Mouse (Mus musculus): ENCODE results near the gene Bach2.
A peak's percentile ranks its signal among the peaks of the same experiment; 100 is the strongest.

Gene Bach2

DNA sequence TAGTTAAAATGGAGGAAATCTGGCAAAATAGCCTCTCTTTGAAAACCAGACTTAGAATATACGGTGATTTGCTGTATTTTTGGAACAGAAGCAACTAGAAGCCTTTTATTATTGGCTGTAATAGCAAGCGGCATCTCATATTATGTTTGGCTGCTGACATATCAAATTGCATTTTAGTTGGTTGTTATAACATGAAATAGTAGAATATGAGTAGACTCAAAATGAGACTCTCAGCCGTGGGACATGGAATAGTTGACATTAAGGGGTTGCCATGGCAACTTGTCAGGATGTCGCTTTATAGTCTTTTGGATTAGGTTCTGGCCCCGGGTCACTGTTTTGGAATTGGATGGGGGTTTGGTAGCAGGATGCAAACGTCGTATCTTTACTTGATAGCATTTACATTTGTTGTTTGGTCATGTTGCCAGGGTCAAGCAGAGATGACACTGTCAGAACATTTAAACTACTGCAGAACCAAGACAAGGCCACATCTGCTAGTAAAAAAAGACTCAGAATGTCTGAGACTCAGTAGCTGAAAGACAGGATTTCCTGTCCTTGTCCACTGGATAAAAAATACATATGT lies 55.2 kb downstream of the Bach2 start:
- DNase-seq (ENCODE audit: low spot score in 2 of 2) = no peak

DNA sequence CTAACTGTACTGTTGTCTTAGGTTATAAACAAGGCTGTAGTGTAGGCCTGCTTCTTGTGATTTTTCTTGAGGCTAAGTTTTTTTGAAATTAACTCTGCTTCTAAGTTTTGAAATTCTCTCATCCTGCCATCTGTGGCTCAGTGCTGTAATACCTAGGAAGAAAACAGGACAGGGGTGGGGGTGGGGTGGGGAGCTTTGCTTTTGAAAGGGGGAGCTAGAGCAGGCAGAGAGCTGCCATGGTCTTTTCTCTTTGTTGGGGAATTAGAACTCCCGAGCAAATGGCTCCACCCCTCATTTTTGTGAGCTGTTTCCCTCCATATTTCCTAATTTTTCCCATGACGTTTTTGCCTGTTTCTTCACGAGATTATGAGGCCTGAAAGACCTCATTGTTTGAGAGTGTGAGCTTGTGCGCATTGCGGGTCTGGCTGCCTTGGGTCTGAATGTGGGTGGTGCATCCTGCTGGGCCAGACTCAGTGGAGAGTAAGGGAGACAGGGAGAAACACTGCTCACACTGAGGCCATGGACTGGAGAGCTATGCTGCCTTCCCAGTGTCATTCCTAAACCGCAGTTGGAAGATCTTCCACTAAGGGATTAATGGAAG lies 58.6 kb downstream of the Bach2 start:
- DNase-seq (ENCODE audit: low spot score in 2 of 2) = no peak

DNA sequence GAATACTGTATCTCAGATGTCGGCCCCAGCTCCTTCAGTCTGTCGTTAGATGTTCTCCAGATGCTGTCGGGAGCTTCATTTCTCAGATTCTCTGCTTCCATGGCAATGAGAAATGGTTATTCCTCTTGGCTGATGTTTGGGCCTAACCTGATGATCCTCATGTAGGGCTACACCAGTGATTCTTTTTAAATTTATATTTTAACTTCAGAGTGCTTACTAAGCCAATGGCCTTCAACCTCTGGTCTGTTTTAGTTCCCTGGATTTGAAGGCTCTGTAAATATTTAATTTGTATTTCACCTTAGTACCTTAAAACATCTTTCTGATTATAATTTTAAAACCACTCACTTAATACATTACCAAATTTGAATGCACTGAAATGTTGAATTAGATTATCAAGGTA lies 60.6 kb downstream of the Bach2 start:
- DNase-seq (ENCODE audit: low spot score in 2 of 2) = no peak

DNA sequence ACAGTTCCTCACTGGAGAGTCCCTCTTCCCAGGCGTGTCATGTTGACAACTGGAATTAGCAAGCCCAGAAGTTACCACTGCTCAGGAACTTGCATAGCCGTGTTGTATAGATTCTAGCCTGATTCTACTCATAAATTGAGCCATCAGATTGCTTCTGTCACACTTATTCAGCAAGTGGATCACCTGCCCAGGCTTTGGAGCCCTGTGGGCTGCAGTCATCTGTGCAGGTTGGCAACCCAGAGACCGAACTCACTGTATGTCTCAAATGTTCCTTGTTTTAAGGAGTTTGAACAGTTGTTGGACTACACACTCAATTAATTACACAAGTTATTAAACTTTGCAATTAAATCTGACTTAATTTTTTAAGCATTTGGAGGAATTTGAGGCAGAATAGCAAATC lies 61.4 kb downstream of the Bach2 start:
- DNase-seq (ENCODE audit: low spot score in 2 of 2) = no peak

DNA sequence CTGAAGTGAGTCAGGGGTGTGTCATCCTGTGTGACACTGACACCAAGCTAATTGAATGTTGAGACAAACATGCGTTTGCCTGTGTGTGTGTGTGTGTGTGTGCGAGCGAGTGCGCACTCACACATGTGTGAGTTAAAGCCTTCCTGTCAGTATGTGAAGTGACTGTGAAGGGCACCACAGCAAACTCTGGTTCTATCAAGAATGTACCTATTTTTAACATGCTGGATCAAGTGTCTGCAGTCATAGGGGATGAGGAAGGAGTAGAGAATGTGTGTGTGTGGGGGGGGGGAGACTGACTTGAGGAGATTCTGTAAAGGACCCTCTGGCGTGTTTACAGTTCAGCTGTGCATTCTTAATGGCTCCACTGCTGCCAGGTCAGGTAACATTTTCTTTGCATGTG lies 64.1 kb downstream of the Bach2 start:
- no peak for DNase-seq (ENCODE audit: low spot score in 2 of 2)

DNA sequence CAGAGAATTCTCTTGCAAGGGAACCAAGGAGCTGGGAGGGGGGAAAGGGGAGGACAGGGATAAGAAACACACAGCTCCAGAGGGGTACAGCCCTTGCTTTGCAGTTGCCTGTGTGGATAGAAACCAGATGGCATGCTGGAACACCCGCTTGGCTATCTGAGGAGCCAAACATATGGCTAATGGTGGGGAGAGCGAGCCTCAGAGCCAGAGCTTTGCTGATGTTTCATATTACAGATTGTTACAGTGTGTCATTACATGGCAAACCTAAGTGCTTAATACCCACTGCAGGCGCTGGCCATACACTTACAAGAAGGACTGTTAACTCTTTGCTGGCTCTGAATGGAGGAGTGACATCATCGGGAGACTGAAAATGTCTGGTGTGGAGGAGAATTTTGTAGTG lies 64.5 kb downstream of the Bach2 start:
- peak; percentile 32 to 39 for DNase-seq (ENCODE audit: low spot score in 2 of 2)

DNA sequence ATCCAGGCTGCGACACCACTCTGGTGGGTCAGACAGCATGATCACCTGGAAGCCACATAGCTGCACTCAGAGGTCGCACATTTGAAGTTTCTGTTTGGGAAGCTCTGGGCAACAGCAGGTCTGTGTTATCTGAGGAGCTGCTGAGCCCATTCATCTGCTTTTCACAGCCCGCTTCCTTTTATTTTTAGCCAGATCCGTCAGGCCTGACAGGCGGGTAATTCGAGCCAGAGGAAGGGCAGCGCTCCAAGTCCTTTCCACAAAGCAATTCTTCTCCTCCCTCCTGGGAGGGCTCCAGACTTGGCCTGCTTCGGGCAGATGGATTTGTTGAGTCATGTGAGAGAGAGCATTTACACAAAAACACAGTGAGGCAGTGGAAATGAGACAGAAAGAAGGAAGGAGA lies 65.1 kb downstream of the Bach2 start:
- DNase-seq (ENCODE audit: low spot score in 2 of 2) = peak; percentile 81 to 88

DNA sequence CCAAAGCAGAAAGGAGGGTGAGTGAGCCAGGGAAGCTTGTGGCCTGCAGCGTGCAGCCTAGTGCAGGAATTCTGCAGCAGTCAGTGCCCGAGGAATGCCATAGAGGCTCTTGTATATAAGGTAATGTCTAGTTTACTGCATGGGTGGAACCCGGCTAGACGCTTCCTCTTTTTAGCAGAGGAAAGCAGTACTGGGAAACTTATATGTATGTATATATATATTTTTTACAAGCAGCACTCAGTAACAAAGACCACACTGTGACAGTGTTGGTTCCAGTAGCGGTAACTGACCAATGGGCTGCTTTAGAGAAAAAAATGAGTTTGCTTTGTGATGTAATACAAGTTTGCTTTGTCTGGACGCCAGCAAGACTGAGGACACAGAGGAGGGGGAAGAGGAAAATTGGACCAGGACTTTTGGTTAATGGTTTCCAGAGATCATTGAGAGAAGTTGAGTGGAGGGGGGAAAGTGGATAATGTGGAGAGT lies 65.7 kb downstream of the Bach2 start:
- DNase-seq (ENCODE audit: low spot score in 2 of 2) = no peak

DNA sequence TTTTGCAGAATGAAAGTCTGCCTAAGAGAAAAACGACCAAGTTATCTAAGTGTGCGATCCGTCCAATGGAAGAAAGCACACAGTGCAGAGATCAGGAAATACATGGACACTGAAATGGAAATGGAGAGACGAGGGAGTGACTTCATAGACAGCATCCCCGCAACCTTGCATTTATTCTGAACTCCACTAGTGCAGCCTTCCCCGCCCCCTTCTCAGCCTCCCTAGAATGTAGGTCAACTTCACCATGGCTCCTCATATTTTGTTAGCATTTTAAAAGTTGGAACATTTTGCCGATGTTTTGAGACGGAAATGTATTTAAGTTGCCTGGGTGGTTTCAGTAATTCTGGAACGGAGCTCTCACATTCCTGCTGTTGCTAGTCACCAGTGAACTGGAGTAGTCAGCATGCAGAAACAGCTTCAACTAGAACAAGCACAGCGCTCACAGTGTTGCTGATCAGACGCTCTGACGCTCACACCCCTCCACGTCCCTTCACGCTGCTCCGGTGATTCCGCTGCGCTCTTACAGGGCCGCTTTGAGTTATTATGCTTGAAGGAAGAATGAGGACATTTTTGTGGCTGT lies 66.5 kb downstream of the Bach2 start:
- DNase-seq (ENCODE audit: low spot score in 2 of 2) = peak in 1 of 2 experiments; percentile 45

DNA sequence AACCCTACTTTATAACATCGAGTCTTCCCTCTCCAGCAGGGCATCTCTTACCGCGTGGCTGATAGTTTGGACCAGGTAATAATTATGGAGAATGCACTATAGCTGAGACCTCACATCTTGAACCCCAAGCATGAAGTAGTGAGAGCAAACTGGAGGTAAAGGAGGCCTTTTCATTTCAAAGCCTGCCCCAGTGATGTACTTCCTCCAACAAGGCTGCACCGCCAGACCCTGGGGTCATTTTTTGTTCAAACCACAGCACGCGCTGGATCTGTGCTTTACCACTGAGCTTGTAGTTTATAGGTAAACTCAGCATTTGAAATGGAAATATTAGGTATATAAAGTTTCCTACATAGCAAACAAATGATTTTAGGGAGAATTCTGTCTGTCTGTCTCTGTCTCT lies 67.1 kb downstream of the Bach2 start:
- no peak for DNase-seq (ENCODE audit: low spot score in 2 of 2)

DNA sequence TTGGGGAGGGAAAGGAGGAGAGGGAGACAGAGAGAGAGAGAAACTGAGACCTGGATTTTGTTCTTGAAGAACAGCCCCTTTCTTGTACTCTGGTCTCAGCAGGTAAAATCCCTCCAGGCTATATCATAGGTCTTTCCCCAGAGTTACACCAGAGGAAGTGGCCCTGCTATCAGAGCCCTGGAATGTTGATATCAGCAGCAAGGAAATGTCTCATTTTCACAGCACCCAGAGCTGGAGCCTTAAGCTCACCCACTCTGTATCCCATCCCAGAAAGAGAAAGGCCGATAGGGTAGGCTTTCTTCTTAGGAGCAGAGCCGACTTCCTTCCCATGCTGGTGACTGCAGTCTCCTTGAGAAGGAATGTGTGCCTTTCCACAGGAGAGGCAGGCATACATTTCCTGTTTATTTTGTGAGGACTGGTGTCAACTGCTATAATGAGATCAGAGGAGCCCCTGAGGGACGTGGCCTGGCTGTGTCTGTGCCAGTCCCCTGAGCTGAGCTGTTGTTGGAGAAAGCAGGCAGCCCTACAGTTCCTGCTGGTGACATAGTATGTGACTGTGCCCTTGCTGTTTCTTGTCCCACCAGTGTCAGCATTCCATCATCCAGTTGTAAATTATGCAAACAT lies 67.7 kb downstream of the Bach2 start:
- no peak for DNase-seq (ENCODE audit: low spot score in 2 of 2)

DNA sequence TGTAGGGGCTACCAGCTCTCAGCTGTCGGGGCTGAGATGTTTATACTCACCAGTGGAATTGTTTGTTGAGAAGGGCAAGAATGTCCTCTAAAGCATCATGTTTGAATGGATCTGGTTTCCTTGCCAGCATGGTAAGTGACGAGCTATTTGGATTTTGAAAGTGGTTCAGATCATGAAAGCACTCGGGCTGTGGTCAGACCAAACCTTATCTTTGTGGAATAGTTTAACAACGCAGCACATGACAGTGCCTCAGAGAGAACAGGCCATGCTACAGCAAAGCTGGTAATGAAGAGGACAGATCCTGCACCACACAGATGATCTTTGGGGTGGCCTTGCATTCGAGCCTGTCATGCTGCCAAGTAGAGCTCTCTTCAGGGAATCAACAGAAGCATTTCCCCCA lies 68.6 kb downstream of the Bach2 start:
- DNase-seq (ENCODE audit: low spot score in 2 of 2) = no peak

DNA sequence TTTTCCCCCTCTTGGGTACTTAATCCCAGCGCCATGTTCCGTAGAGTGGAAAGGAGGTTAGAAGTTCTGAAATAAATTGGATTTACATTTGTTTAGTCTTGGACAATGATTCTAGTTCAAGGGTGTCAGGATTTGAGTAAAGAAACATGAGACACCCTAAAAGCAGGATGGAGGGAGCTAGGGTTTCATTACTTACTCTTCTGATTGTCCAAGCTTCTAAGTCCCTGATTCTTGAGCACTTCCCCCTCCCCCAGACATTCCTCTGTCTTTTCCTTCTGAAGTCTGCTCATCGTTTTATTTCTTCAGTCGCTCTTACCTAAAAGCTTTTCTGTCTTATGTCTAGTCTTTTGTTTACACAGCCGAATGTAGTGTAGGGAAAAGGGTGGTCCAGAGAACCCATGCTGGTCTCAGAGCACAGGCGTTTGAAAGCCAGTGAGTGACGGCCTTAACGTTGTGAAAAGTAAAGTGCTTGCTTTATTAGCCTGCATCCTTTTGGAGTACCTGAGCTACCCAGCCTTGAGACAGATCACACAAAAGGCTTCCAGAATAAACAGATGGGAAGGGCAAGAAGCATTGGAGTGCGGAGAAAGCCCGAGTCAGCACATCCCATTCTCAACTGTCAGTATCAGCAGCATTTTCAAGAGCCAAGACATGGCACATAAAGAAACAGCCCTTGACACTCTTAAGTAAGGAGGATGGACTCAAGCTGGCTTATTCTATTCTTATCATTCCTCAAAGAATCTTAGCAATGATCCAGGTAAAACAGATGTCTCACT lies 73.8 kb downstream of the Bach2 start:
- DNase-seq (ENCODE audit: low spot score in 2 of 2) = no peak

DNA sequence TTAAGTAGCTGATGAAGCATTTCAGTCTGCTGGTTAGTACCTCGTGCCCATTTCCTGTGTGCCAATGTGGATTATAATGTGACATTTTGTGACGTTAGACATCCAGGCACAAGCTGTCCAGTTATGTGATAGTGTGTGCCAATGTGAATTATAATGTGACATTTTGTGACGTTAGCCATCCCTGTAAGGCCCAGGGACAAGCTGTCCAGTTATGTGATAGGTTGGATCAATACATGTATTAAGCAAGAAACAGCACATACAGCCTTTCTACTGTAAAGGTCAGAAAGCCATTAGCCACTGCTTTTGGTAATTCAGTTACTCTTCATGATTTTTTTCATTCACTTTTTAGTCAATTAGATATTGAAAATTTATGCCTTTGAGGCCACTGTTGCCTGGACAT lies 76.3 kb downstream of the Bach2 start:
- DNase-seq (ENCODE audit: low spot score in 2 of 2) = no peak

DNA sequence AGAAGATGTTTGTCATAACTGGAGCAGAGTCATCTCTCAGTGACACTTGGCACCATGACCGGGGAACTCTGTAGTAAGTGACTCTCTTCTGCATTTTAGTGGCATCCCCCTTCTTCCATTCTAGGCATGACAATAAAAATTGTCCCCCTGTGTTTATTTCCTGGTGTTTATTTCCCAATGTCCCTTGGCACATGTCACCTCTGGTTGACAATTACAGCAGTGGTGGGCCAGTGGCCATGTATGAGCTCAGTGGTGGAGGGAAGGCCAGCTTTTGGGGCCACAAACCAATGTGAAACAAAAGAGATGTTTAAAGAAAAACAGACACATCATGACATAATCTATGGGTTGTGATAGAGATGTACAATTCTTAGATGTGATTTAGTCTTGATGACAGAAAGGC lies 80.0 kb downstream of the Bach2 start:
- no peak for DNase-seq (ENCODE audit: low spot score in 2 of 2)

DNA sequence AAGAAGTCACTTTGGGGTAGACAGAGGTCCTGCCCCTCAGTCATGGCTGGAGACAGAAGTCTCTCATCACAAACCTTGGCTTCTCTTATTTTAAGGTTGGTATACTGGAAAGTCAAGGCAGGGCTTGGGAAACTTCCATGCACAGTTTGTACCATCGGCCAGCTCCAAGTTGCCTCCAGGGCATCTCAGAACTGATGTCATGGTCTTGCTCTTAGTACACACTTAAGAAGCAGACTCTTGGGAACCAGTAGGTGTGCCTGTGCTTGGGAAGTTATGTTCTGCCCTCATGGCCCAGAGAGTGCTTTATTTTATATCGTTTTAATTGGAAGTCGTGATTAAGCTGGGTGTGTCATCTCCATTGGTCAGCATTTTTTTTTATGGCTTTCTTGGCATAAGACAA lies 80.7 kb downstream of the Bach2 start:
- DNase-seq (ENCODE audit: low spot score in 2 of 2) = no peak

DNA sequence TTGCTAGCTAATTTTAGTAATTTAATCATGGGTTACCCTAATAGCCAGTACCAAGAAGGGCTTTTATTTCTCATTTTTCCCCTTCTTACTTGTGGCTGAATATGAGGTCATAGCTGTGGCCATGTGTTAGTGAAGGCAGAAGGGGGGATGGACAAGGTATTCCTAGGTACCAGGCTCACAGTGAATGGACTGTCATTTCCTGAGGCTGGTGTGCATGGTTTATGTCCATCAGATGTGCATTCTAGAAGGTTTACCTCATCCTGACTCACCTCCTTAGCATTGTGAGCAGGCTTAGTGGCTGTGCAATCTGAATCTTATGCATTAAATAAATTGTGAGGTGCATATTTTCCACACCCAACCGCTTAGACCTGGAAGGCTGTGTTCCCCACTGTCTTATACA lies 81.4 kb downstream of the Bach2 start:
- DNase-seq (ENCODE audit: low spot score in 2 of 2) = no peak

DNA sequence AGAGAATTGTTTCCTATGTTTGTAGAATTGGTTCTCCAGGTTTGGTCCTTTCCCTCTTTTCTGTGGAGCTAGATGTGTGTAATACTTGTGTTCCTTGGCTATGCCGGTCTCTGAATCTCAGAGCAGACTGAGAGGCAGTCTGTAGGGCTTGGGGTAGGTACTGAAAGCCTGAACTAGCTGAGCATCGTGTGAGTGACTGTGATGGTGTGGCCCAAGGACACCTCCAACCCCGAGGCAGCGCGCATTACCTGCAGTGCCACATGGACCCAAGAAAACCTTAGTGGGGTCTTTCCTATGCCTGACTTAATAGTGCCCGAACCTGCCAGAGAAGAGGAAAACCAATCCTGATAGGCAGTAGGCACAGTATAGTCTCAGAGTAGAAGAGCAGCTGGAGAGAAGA lies 85.5 kb downstream of the Bach2 start:
- DNase-seq (ENCODE audit: low spot score in 2 of 2) = no peak

DNA sequence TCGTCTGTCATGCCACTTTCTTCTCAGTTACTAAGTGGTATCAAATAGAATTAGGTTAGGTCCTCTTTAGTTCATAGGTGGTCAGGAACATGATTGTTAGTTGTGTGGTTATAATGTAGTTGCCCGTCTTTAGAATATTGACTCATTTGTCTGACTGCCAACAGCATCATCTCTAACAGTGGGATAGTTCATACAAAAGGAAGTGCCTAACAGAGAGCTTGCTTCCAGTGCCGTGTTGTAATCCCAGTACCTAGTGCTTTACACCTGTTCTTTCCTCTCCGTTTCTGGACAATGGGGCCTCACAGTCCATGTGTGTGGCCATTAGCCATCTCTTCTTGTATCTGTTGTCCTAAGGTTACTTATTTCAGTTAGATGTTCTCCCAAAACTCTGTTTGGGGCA lies 86.4 kb downstream of the Bach2 start:
- DNase-seq (ENCODE audit: low spot score in 2 of 2) = no peak

DNA sequence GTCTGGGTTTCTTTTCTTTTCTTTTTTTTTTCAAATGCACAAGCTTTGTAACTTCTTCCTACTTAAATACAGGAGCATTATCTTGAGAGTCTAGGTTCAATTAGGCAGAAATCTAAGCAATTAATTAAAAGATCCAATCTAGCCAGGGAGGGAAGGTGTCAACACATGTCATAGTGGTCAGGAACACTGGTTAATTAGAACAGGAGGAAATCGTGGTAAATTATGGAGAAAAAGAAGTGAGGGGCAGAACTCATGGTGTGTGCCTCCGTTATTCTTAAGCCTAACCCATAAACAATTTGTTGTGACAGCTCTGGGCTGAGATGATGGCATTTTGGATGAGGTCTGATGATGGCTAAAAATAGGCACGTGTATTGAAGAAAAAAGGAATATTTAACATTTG lies 87.0 kb downstream of the Bach2 start:
- no peak for DNase-seq (ENCODE audit: low spot score in 2 of 2)

DNA sequence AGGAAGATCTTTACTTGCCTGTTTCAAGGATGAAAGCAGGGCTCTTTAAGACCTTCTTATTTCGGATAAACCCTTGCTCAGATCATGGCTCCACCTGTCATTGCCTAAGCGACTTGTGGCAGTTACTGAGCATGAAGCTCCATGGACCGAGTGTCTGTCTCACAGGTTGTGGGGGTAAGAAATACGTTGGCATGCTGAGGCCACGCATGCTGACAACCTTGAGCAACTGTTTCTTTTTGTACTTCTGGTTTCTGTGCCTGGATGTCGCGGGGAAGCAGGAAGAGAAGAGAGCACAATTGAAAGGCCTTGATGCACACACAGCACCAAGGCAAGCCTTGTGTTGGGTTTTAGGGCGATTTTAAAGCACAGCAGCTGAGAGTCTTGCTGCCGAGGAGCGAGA lies 87.7 kb downstream of the Bach2 start:
- no peak for DNase-seq (ENCODE audit: low spot score in 2 of 2)

DNA sequence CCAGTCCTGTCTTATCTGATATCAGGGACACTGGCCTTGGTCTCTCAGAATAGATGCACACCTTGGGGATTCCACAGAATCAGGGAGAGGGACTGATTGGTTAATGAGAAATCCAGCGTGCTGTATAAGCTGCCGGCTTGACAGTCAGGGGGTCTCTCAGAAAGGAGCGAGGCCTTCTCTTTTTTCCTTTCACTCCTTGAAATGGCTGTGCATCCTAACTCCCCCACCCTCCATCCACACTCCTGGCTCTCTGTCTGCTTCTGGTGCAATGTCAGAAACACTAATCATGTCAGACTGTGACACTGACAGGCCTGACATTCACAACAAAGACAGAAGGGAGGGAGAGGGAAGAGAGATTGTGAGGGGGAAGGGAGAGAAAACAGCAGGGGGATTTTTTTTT lies 88.3 kb downstream of the Bach2 start:
- DNase-seq (ENCODE audit: low spot score in 2 of 2) = no peak
